Mouse (Mus musculus): ENCODE results near the gene Dnajc8. TPM values are rescaled to one million over a fixed set of nuclear protein-coding genes. Genes with fewer than 3 reads are reported as not detected.

Dnajc8 gene
- total and polyA plus RNA-seq, 3 experiments: 110 to 246 TPM; not detected in 1

- no peaks in the 10 kb centered on the region for H3K79me2 ChIP-seq (ENCODE audit: control insufficient read depth, insufficient read depth, low read length, poor library complexity)
- H3K4me1 ChIP-seq (ENCODE audit: control insufficient read depth in 1 of 2, insufficient read depth in 2 of 2, low read length in 2 of 2): no peaks in the 10 kb centered on the region
- no peak overlapping the region for H3K4me3 ChIP-seq (ENCODE audit: control insufficient read depth in 1 of 2, insufficient read depth in 1 of 2, low read depth in 2 of 2, low read length in 2 of 2)
- H3K36me3 ChIP-seq (ENCODE audit: control insufficient read depth in 1 of 2, insufficient read depth in 2 of 2, low read length in 2 of 2): peaks cover 0 to 6% of the 10 kb centered on the region in 2 experiments; a peak in 2 of 4 replicates
- no peaks in the 10 kb centered on the region for H3K9me3 ChIP-seq (replicated peaks; ENCODE audit: insufficient read depth, low read length)
- DNase-seq (ENCODE audit: low read depth, low spot score): no peak
- no peaks in the 10 kb centered on the region for H3K27me3 ChIP-seq (ENCODE audit: control insufficient read depth in 1 of 2, insufficient read depth in 2 of 2, low read length in 2 of 2)
- H3K9ac ChIP-seq (ENCODE audit: control insufficient read depth, low read depth, low read length, poor library complexity, severe bottlenecking): no peak overlapping the region
- no peak overlapping the region for H3K27ac ChIP-seq (ENCODE audit: control insufficient read depth, low read depth, low read length)
- TF ChIP-seq ZNF384 (IDR thresholded peaks at IDR 0.05; ENCODE audit: low read depth, low read length) (0 out of 2 replicates have a peak, but pooled peaks have one; percentile 3), POLR2A (IDR thresholded peaks at IDR 0.05; ENCODE audit: control insufficient read depth in 1 of 2, insufficient read depth in 1 of 2, low read depth in 1 of 2, low read length in 2 of 2, poor library complexity in 1 of 2) (no peak), MYC (IDR thresholded peaks at IDR 0.05; ENCODE audit: low read depth, low read length) (no peak)
Measured at GRCm38 (mm10) chr4:132490273-132491010, 44.9 kb upstream of the Dnajc8 start.

- Histone ChIP-seq H3K36me3 (ENCODE audit: control insufficient read depth in 1 of 2, insufficient read depth in 2 of 2, low read length in 2 of 2) (peaks cover 0 to 6% of the 10 kb centered on the region in 2 experiments; a peak in 2 of 4 replicates), H3K9ac (ENCODE audit: control insufficient read depth, low read depth, low read length, poor library complexity, severe bottlenecking) (no peak overlapping the region), H3K79me2 (ENCODE audit: control insufficient read depth, insufficient read depth, low read length, poor library complexity) (no peaks in the 10 kb centered on the region), H3K27ac (ENCODE audit: control insufficient read depth, low read depth, low read length) (no peak overlapping the region), H3K4me1 (ENCODE audit: control insufficient read depth in 1 of 2, insufficient read depth in 2 of 2, low read length in 2 of 2) (no peaks in the 10 kb centered on the region), H3K9me3 (replicated peaks; ENCODE audit: insufficient read depth, low read length) (no peaks in the 10 kb centered on the region), H3K4me3 (ENCODE audit: control insufficient read depth in 1 of 2, insufficient read depth in 1 of 2, low read depth in 2 of 2, low read length in 2 of 2) (no peak overlapping the region), H3K27me3 (ENCODE audit: control insufficient read depth in 1 of 2, insufficient read depth in 2 of 2, low read length in 2 of 2) (no peaks in the 10 kb centered on the region)
- TF ChIP-seq CHD1 (IDR thresholded peaks at IDR 0.05; ENCODE audit: low read depth, low read length): no peak
- TF ChIP-seq POLR2AphosphoS2 (IDR thresholded peaks at IDR 0.05; ENCODE audit: low read length): peak; percentile 71; the same call in 1 of the 2 replicates
- DNase-seq (ENCODE audit: low read depth, low spot score): no peak
Measured at GRCm38 (mm10) chr4:132491057-132491456, 44.3 kb upstream of the Dnajc8 start.

- Histone ChIP-seq H3K27me3 (ENCODE audit: control insufficient read depth in 1 of 2, insufficient read depth in 2 of 2, low read length in 2 of 2) (no peaks in the 10 kb centered on the region), H3K9me3 (replicated peaks; ENCODE audit: insufficient read depth, low read length) (no peaks in the 10 kb centered on the region), H3K9ac (ENCODE audit: control insufficient read depth, low read depth, low read length, poor library complexity, severe bottlenecking) (no peak overlapping the region), H3K79me2 (ENCODE audit: control insufficient read depth, insufficient read depth, low read length, poor library complexity) (no peaks in the 10 kb centered on the region), H3K36me3 (ENCODE audit: control insufficient read depth in 1 of 2, insufficient read depth in 2 of 2, low read length in 2 of 2) (peaks cover 0 to 8% of the 10 kb centered on the region in 2 experiments; a peak in 2 of 4 replicates), H3K4me1 (ENCODE audit: control insufficient read depth in 1 of 2, insufficient read depth in 2 of 2, low read length in 2 of 2) (no peaks in the 10 kb centered on the region), H3K27ac (ENCODE audit: control insufficient read depth, low read depth, low read length) (no peak overlapping the region), H3K4me3 (ENCODE audit: control insufficient read depth in 1 of 2, insufficient read depth in 1 of 2, low read depth in 2 of 2, low read length in 2 of 2) (no peak overlapping the region)
- DNase-seq (ENCODE audit: low read depth, low spot score): no peak
- TF ChIP-seq SIN3A (IDR thresholded peaks at IDR 0.05; ENCODE audit: low read length): no peak
- no peak for TF ChIP-seq POLR2A (IDR thresholded peaks at IDR 0.05; ENCODE audit: control insufficient read depth in 1 of 2, insufficient read depth in 1 of 2, low read depth in 1 of 2, low read length in 2 of 2, poor library complexity in 1 of 2)
- TF ChIP-seq TBP (IDR thresholded peaks at IDR 0.05; ENCODE audit: low read depth, low read length): no peak
- TF ChIP-seq UBTF (IDR thresholded peaks at IDR 0.05; ENCODE audit: borderline replicate concordance, insufficient read depth, low read depth, low read length): no peak
- no peak for TF ChIP-seq ZNF384 (IDR thresholded peaks at IDR 0.05; ENCODE audit: low read depth, low read length)
- no peak for TF ChIP-seq USF2 (IDR thresholded peaks at IDR 0.05; ENCODE audit: borderline replicate concordance in 1 of 2, insufficient read depth in 1 of 2, low read depth in 1 of 2, low read length in 2 of 2)
- no peak for TF ChIP-seq MAZ (IDR thresholded peaks at IDR 0.05; ENCODE audit: low read depth, low read length)
- TF ChIP-seq MYB (IDR thresholded peaks at IDR 0.05; ENCODE audit: low read depth, low read length): no peak
- TF ChIP-seq USF1 (IDR thresholded peaks at IDR 0.05; ENCODE audit: low read depth, low read length): no peak
- TF ChIP-seq SMC3 (IDR thresholded peaks at IDR 0.05; ENCODE audit: low read depth, low read length): no peak
- no peak for TF ChIP-seq HCFC1 (IDR thresholded peaks at IDR 0.05; ENCODE audit: low read depth, low read length)
- no peak for TF ChIP-seq BHLHE40 (IDR thresholded peaks at IDR 0.05; ENCODE audit: borderline replicate concordance, low read depth, low read length)
- TF ChIP-seq MYC (IDR thresholded peaks at IDR 0.05; ENCODE audit: low read depth, low read length): no peak
- TF ChIP-seq POLR2AphosphoS2 (IDR thresholded peaks at IDR 0.05; ENCODE audit: low read length): no peak
- TF ChIP-seq ZMIZ1 (IDR thresholded peaks at IDR 0.05; ENCODE audit: low read depth, low read length): no peak
Measured at GRCm38 (mm10) chr4:132491748-132492147, 43.6 kb upstream of the Dnajc8 start.
